Mouse (Mus musculus) left cerebral cortex, postnatal 4 days (tissue): ENCODE measurements around the gene Tex44. TPM values are rescaled to one million over a fixed set of nuclear protein-coding genes. Genes with fewer than 3 reads are reported as not detected.

ENCODE experiments used
- DNase-seq: peaks from one replicate; pipeline ENCODE4 v3.0.0-alpha.2; 2022
- intact Hi-C: fragments of 180-260 bp; cut with DNase I; formaldehyde crosslinking; loops from one replicate; pipeline ENCODE4 v1.15.1; 2025
- total RNA-seq, 2 experiments: library from RNA; stranded (reverse); gene quantifications; 2 replicates each; pipeline ENCODE4 v1.2.3; 2021

The Tex44 gene
- total RNA-seq, 2 experiments from 2014 or later = not detected

DNA sequence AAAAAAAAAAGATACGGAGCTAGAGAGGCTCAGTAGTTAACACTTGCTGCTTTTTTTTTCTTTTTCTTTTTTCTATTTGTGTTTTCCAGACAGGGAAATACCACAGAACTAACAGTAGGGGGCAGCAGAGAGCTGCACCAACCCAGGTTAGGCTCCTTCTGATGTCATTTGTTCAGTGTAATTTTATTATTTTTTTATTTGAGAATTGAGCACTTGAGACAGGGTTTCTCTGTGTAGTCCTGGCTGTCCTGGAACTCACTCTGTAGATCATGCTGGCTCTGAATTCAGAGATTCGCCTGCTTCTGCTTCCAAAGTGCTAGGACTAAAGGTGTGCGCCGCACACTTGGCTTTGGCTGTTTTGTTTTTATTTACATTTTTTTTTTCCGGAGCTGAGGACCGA lies 9.8 kb upstream of the Tex44 start:
- intact Hi-C loops = no loop called here
- no peak for DNase-seq

DNA sequence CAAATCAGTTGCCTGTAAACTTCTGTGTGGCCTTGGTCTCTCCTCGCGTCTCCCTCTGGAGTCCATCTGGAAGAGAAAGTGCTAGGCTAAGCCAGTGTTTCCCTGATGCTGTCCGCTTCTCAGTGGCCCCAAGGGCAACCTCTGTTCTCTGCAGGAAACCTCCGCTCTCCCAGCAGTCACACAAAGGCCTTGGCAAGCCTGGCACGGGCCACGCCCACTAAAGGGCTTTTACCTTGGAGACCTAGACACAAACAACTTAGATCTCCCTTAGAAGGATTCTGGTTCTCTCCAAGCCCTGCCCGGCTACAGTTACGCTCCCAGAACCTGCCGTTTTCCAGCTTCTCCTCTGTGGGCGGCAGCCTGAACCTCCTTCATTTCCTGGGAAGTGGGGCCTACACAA lies 5.1 kb upstream of the Tex44 start:
- intact Hi-C loops = no loop called here
- DNase-seq = no peak

DNA sequence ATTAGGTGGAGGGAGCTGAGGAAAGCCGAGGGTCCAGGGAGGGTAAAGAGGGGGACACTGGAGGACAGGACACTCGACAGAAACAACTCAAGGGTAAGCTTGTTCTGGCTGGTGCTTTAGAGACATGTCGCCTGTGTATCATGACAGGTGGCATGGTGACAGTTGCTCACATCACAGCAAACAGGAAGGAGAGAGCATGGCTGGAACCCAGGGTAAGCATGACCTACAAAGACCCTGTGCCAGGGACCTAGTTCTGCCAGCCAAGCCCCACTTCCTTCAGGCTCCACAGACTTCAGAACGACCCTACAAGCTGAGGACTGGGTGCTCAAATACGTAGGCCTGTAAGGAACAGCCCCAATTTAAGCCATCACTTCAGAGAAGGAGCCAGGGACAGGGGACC lies 2.2 kb upstream of the Tex44 start:
- DNase-seq = no peak
- intact Hi-C loops = no loop called here

DNA sequence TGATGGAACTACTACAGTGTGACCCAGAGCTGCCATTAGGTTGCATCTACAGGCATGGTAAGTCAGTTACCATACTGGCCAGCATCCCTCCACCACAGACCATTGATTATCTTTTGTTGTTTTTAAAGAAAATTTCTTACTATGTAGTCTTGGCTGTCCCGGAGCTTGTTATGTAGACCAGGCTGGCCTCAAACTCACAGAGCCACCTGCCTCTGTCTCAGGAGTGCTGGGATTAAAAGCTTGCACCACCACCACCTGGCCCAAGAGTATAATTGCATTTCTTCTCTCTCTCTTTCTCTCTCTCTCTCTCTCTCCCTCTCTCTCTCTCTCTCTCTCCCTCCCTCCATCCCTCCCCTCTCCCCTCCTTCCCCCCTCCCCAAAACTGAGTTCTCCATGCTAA lies 1.8 kb upstream of the Tex44 start:
- intact Hi-C loops = no loop called here

DNA sequence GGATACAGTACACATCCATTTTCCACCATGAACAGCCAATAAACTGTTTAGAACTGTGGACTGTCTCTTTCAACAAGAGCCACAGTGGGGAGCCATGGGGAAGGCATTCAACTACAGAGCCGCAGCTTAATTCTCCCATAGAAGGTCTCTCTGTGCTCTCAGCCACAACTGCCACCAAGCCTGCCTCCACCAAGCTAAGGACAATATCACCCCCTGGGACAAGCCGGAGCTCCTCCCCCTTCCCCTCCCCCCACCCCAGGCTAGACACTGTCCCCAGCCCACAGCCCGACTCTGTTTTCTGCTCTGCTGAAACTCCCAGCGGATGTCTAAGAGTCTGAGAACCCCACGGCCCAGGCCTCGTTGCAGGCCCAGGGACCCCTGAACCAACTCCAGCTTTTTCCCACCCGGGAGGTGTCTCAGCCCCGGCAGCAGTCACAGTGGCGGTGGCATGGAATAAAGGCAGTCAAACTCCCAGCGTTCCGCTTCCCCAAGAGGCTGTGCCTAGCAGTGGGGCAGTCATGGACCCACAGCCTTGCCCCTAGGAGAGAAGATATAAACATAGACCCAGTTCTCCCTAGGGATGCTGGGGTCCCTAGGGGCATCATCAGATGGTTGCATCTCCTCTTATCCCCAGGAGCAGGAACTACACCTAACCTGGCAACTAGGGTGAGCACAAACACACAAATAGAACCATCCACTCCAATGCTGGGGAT lies 1.1 kb upstream of the Tex44 start:
- intact Hi-C loops = no loop called here
- DNase-seq = no peak

More for the DNA sequence above, 1.8 kb upstream of the Tex44 start:
- DNase-seq = no peak

DNA sequence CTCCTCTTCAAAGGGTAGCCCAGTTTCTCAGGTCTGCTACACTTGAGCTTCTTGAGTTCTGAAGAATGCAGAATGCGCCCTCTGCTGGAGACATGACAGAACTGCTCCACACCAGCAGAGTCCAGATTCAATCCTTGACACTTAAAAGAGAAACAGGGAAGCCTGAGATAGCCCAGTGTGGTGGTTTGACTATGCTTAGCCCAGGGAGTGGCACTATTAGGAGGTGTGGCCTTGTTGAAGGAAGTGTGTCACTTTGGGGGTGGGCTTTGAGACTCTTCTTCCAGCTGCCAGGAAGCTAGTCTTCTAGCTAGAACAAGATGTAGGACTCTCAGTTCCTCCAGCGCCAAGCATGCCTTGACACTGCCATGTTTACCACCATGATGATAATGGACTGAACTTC lies 3.9 kb downstream of the Tex44 start:
- intact Hi-C loops = loop anchor here (5.0 kb wide), 1 partner anchor 53 kb away; no protein-coding TSS in a partner anchor
- DNase-seq = peak; percentile 78

DNA sequence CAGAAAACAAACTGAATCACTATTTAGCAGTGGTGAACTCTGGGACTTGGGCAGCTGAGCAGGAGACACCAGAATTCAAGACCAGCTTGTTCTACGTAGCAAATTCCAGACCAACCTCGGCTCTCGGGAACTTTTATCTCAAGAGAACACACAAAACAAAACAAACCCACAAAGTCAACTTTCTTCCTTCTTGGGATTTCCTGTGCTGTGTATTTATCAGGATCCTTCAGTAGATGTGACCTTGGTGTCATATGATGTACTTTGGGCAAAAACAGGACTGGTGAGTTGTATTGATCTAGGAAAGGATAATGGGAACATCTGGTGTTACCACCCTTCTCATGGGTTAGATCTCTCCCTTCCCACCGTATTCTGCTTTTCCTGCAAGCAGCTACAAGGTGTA lies 6.6 kb downstream of the Tex44 start:
- intact Hi-C loops = loop anchor here (5.0 kb wide), 1 partner anchor 55 kb away; no protein-coding TSS in a partner anchor
- no peak for DNase-seq

DNA sequence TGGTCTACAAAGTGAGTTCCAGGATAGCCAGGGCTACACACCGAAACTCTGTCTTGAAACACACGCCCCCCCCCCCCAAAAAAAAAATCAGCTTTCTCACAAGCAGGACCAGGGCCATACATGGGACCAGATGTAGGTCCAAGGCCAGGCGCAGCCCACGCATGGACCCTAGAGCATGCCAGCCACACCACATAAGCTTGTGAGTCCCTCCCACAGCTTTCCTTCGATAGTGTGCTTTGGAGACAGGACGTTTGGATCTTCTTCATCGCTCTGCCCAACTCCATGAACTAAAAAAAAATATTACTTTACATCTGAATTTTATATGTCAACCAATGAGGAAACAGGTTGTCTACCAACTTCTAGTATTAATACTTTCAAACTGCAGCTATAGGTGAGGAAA lies 7.2 kb downstream of the Tex44 start:
- intact Hi-C loops = loop anchor here (5.0 kb wide), 1 partner anchor 56 kb away; no protein-coding TSS in a partner anchor
- DNase-seq = no peak

DNA sequence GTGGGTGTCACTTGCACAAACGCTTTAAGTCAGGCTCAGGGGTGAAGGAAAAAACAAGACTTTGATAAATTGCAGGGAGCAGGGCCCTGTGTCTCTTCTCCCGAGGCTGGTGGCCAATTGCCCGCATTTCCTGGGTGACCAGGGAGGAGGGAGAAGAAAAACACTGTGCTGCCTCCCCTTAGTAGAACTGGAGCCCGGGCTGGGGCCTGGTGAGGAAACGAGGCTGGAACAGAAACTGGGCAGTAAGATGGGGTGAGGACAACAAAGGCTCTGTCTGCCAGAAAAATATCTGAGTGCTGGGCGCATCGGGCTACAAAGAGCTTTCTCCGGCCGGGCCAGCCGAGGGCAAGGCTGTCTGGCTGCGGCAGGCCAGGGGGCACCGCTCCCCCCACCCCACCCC lies 7.9 kb downstream of the Tex44 start:
- peak; percentile 73 for DNase-seq
- intact Hi-C loops = loop anchor here (5.0 kb wide), 1 partner anchor 57 kb away; no protein-coding TSS in a partner anchor

DNA sequence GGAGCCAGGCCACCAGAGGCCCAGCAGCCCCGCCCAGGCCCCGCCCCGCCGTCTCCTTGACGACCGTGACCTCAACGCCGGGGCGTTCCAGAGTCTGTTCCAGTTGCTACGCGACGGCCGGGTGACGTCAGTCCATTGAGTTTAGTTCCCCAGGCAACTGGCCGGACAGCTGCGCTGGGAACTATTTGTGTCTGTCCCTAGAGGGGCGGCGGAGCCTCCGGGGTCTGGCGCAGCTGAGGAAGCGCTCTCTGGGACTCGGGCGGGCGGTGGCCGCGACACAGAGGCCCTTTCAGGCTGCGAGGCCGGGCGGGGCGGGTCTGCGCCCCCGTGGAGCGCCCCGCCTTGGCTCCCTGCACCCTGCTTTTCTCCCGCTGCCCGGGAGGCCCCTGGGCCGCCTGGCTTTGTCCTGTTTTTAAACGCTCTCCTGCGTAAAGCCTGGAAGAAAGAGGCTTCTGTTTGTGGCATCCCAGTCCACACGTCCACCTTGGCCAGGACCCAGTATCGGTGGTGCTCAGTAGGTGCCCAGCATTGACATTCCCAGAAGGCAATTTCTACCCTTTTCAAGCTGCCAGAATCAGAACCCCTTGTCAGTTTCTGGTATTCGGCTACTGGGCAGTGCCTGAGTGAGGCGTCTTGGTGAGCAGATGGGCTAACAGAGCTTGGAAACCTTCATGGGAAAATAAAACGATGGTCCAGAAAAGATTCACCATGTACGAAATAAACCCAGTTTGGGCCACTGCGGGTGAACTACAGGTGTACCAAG lies 8.5 kb downstream of the Tex44 start:
- intact Hi-C loops = loop anchor here (5.0 kb wide), 1 partner anchor 57 kb away; no protein-coding TSS in a partner anchor
- peak; percentile 99 for DNase-seq

DNA sequence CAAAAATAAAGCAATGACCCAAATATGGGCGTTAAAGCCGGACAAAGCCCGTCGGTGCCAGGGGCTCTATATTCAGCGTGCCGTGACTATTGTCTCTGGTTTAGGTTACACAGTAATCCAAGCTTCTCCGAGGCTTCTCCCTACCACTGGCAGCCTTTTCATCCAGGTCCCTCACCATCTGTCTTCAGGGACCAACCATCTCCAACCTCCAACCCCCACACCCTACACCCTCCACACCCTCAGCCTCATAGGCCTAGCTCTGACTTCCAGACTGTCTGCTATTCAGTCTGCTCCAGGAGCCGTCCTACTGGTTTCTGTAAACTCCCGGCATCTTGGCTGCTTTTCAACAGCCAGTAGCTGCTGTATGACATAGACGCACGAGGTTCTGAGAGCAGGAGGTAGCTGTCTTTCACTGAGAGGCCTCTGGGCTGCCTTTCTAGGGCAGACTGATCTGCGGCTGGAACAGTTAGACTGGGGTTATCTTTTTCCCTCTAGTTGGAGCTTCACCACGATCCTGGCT lies 9.2 kb downstream of the Tex44 start:
- intact Hi-C loops = no loop called here
- DNase-seq = peak; percentile 82

DNA sequence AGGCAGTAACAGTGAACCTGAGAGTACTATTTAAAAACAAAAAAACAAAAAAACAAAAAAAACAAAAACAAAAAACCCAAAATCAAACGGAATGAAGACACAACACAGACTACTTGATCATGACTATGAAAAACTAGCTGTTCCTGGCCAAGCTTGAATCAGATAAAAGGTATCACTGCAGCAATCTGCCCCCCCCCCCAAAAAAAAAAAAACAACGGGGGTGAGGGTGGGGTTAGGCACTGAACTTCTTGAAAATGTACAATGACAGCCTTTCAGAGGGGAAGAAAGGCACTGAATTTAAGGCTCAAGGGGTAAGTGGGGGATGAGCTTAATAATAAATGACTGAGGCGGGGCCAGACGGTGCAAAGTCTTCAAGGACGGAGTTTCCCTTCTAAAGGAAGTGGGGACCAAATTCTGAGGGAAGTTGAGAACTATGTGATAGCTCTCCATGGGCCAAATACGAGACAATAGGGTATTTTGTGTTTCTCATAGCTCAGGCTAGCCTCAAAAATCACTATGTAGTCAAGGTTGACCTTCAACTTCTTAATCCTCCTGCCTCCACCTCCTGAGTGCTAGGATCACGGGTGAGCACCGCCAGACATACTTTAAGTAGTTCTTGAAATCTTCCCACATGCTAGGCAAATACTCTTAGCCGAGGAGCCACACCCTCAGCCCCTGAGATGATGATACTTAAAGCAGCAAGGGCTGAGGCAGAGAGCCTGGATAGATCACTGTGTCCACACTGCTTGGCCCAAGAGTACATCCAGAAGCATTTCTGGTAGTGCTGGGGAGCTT lies 11.3 kb downstream of the Tex44 start:
- intact Hi-C loops = no loop called here
- no peak for DNase-seq

DNA sequence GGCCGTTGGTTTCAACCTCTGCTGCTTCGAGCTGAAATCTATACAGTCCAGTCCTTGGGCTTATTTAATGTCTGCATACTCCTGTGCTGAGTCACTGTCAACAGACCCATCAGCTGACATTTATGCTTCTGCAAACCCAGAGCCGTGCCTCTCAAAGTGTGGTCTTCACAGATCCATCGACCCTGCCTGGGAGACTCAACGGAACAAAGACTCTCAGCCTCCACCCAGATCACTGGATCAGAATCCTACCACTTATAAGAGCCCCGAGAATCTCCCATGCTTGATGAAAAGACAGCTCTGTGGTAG lies 11.8 kb downstream of the Tex44 start:
- no peak for DNase-seq

DNA sequence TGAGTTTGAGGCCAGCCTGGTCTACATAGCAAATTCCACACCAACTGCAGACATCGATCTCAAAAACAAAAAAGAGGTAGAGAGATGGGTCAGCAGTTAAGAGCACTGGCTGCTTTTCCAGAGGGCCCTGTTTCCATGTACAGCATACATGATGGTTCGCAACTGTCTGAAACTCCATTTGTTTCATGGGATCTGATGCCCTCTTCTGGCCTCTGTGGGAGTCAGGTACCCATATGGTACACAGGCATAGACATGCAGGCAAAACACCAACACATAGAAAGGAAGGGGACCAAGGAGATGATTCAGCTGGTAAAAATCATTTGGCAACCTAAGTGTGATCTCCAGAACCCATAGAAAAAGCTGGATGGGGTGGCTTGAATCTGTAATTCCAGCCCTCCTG lies 12.4 kb downstream of the Tex44 start:
- no peak for DNase-seq
- intact Hi-C loops = no loop called here

More for the DNA sequence above, 11.8 kb downstream of the Tex44 start:
- intact Hi-C loops = no loop called here

DNA sequence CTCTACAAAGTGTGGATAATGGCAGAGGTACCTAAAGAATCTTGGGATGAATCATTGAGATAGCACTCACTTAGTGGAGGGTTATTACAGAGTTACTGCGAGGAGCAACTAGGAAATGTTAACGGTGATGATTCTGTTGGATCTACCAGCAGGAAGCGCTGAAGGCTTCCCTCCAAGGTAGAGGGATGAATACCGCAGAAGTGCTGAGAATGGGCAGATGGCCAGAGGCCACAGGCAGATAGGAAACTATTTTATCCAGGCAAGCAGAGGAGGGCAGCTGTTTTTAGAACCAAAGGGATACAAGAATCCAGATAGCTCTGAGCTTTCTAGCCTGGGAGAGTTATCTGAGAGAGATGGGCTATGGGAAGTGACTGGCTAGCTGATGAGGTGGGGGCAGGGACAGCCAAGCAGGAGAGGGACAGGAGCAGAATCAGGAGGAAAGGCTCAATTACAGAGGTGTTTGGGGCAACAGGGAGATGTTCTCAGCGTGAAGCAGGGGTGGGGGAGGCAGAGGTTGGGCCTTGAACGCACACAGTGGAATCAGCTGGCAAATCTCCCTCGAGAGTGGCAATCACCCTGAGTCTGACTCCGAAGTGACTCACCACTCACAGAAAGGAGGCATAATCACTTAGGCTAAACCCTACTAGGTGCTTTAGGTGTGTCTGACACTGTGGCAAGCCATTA lies 13.5 kb downstream of the Tex44 start:
- intact Hi-C loops = loop anchor here (2.0 to 5.0 kb wide), 2 partner anchors 58 to 93 kb away; no protein-coding TSS in a partner anchor
- no peak for DNase-seq

DNA sequence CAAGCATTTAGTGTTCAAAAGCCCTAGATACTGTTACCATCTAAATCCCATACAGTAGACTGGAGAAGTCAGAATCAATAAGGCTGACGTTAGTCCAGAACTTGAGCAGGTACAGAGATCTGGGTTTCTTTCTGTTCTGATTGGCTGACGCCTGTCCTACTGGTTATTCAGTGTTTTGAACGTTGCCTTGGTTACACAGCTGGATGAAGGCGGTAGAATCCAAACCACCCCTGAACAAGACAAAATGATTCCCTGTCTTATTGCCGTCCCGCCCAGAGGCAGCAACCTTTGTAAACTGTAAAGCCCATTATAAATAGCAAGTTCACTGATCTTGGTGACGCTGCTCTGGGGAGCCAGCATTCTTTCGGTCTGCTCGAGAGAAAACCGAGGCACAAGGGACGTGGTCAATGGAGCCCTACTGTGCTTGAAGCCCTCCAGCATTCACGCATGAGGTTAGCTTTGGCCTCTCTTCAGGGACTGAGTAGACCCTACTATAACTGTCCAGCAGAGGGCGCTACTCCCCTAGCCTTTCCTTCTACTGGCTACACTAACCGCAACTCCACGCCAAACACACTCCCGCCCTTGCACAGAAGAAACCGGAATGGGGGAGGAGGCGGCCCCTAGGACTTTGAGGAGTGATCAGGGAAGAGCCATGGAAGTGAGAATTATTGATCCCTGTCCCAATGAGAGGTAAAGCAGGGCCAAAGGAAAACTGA lies 14.2 kb downstream of the Tex44 start:
- DNase-seq = peak; percentile 97
- intact Hi-C loops = loop anchor here (2.0 to 5.0 kb wide), 2 partner anchors 57 to 92 kb away; no protein-coding TSS in a partner anchor

DNA sequence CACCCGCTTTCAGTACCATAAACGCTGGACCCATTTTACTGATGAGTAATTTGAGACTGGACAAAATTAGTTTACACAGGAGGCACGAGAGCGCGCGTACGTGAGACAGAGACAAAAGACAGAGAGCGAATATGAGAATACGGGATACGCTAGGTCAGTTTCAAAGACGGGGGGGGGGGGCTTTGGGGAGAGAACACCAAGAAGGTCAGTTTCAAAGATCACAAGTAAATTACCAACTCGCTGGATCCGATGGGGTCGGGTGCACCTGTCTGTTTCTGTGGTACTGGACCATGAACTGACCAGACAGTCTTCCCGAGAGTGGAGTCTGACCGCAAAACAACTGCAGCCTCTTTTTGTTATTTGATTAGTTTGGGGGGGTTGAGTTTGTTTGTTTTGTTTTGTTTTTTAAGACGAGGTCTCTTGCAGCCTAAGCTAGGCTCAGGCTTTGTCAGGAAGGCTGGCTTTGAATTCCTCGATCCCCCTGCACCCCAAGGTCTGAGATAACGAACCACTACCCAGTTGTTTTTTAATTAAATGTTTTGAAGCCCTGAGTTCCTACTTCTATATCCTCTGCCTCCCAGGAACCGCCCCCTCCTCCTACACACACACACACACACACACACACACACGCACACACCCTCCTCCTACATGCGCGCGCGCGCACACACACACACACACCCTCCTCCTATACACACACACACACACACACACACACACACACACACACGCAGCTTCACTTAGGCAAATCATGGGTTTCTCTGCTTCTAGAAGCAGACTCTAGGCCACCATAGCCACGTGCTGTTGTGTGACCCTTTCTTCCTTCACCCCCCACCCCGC lies 15.0 kb downstream of the Tex44 start:
- intact Hi-C loops = loop anchor here (2.0 to 5.0 kb wide), 2 partner anchors 56 to 92 kb away; no protein-coding TSS in a partner anchor
- DNase-seq = peak; percentile 69

DNA sequence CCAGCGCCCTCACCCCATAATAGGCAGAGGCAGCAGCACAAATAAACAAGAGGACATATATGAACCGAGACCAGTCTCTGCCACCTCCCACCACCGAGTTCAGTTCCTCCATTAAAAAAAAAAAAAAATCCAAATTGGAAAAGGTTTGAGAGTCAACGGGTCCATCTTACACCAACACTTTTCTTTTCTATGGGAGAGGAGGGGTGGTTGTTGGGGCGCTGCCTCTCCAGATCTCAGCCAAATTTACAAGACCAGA lies 15.5 kb downstream of the Tex44 start:
- intact Hi-C loops = loop anchor here (2.0 to 5.0 kb wide), 2 partner anchors 56 to 91 kb away; no protein-coding TSS in a partner anchor
- no peak for DNase-seq
